Mouse (Mus musculus): ENCODE results near the gene Rnase4.

DNA sequence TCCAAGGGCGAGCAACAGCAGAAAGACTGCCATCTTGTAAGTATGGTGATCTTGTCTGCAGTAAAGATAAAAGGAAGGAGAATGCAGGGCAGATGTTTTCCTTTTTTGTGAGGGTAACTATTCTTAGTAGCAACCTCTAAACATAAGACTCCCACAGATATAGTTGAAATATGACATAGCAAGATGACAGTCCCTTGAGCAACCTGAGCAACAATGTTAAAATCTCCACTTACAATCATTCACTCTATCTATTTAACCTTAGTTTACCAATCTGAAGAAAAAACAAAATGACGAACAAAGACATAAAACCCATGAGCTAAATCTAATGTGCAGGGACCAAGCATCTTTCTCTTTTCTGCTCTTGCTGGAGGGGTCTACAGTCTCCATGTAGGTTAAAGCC lies 40.8 kb upstream of the Rnase4 start, which contains the start of gene Rnase11:
- no peak for TF ChIP-seq POLR2A (IDR thresholded peaks at IDR 0.05; ENCODE audit: low read depth, low read length)
- TF ChIP-seq CTCF (IDR thresholded peaks at IDR 0.05; ENCODE audit: borderline replicate concordance, insufficient read depth, low read length): no peak
